Mouse (Mus musculus) intestine, embryonic 16.5 days (tissue): ENCODE measurements around the gene Gm8439. TPM values are rescaled to one million over a fixed set of nuclear protein-coding genes. Genes with fewer than 3 reads are reported as not detected.

Experiments used
- ATAC-seq: fragments of 200-750 bp; cut with Nextera tagmentation; 2 replicates; pipeline ENCODE4 v1.8.0; 2017; ENCODE audit warnings: moderate TSS enrichment, moderate library complexity
- H3K27ac ChIP-seq: fragments of 300-500 bp; sonication (generic); 2 replicates; pipeline ENCODE4 v1.5.1; 2014; ENCODE audit warnings: mild to moderate bottlenecking, low read length
- H3K27me3 ChIP-seq: fragments of 300-500 bp; sonication (generic); replicated peaks from 2 replicates; pipeline ENCODE4 v1.6.1; 2014; ENCODE audit warnings: low read length, control low read depth, mixed read lengths; ENCODE audit not compliant: control insufficient read depth, insufficient read depth
- H3K36me3 ChIP-seq: fragments of 300-500 bp; sonication (generic); 2 replicates; pipeline ENCODE4 v1.6.1; 2014; ENCODE audit warnings: low read length, control low read depth; ENCODE audit not compliant: control insufficient read depth, insufficient read depth
- H3K4me1 ChIP-seq: fragments of 300-500 bp; sonication (generic); 2 replicates; pipeline ENCODE4 v1.6.1; 2014; ENCODE audit warnings: low read length, control low read depth, mixed read lengths; ENCODE audit not compliant: control insufficient read depth, insufficient read depth
- H3K4me2 ChIP-seq: fragments of 300-500 bp; sonication (generic); 2 replicates; pipeline ENCODE4 v1.6.1; 2014; ENCODE audit warnings: low read depth, low read length, control low read depth
- H3K4me3 ChIP-seq: fragments of 300-500 bp; sonication (generic); 2 replicates; pipeline ENCODE4 v1.5.1; 2014; ENCODE audit warnings: mild to moderate bottlenecking, low read length
- H3K9ac ChIP-seq: fragments of 300-500 bp; sonication (generic); 2 replicates; pipeline ENCODE4 v1.6.1; 2014; ENCODE audit warnings: low read depth, low read length
- H3K9me3 ChIP-seq: fragments of 300-500 bp; sonication (generic); 2 replicates; pipeline ENCODE4 v1.6.1; 2016; ENCODE audit warnings: low read length, control low read depth; ENCODE audit not compliant: control insufficient read depth
- WGBS: fragments of 180-500 bp; shearing (Covaris S2); extraction: QIAGEN DNeasy Blood & Tissue Kit; methylation state at CpG from one replicate; pipeline ENCODE4 v1.1.7; 2014; 5-methylcytosine and 5-hydroxymethylcytosine counted together
- polyA plus RNA-seq: library from polyadenylated mRNA; unstranded; fragments of >200 nt; fragmentation: Nextera tagmentation; extraction: Ambion mirVana; gene quantifications from 2 replicates; pipeline ENCODE4 v1.2.1, GENCODE M21; 2015

Gm8439 gene
- not detected in 2 replicates for polyA plus RNA-seq

GRCm38 (mm10) chr4:120588445-120588844, at the start of gene Gm8439:
Gene Gm8439, plus strand, starts transcription at chr4:120588745.
- WGBS: 28% methylated on average over 4 of the region's 4 CpGs
- Histone ChIP-seq H3K9me3 (no peaks in the 10 kb centered on the region), H3K27me3 (no peaks in the 10 kb centered on the region), H3K4me3 (no peak within 1 kb of the TSS), H3K9ac (no peak within 1 kb of the TSS), H3K4me2 (no peak within 1 kb of the TSS), H3K4me1 (peaks cover 3% of the 10 kb centered on the region; the same call in 1 of the 2 replicates), H3K27ac (no peak within 1 kb of the TSS), H3K36me3 (no peaks in the 10 kb centered on the region)
- no peak for ATAC-seq

DNA sequence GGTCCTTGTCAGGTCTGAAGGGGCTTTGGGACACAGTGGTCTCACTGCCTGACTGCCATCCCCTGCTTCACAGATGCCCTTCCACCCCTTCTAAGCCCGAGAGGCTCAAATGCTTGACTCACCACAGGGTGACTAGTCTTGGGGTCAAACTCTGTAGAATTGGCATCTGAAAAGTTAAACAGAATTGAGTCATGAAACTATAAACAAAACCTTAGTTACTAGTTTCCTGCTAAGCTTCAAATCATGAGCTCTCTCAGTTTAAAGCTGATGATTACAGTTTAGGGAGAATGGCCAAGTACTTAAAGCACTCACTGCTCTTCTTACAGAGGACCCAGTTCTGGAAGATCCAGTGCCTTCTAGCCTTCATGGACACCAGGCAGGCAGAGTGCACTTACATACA, 43.6 kb upstream of the Gm8439 start:
- Histone ChIP-seq H3K36me3 (peaks cover 28% of the 10 kb centered on the region), H3K4me3 (no peak overlapping the region), H3K9me3 (no peaks in the 10 kb centered on the region), H3K27me3 (no peaks in the 10 kb centered on the region), H3K27ac (no peak overlapping the region), H3K4me2 (no peak overlapping the region), H3K9ac (no peak overlapping the region), H3K4me1 (no peaks in the 10 kb centered on the region)
- WGBS: 85% methylated on average over 1 of the region's 1 CpGs
- no peak for ATAC-seq

GRCm38 (mm10) chr4:120556592-120556991, 32.0 kb upstream of the Gm8439 start:
- no peak overlapping the region for H3K4me2 ChIP-seq
- H3K27me3 ChIP-seq: no peaks in the 10 kb centered on the region
- no peaks in the 10 kb centered on the region for H3K9me3 ChIP-seq
- no peak overlapping the region for H3K4me3 ChIP-seq
- 91% methylated on average over 6 of the region's 6 CpGs for WGBS
- no peaks in the 10 kb centered on the region for H3K4me1 ChIP-seq
- H3K36me3 ChIP-seq: peaks cover 12% of the 10 kb centered on the region
- no peak for ATAC-seq
- no peak overlapping the region for H3K9ac ChIP-seq
- H3K27ac ChIP-seq: no peak overlapping the region

GRCm38 (mm10) chr4:120565726-120566125, 22.8 kb upstream of the Gm8439 start:
- Histone ChIP-seq H3K27me3 (no peaks in the 10 kb centered on the region), H3K4me1 (peaks cover 17% of the 10 kb centered on the region), H3K9me3 (no peaks in the 10 kb centered on the region), H3K9ac (no peak overlapping the region), H3K27ac (no peak overlapping the region), H3K4me2 (no peak overlapping the region), H3K4me3 (no peak overlapping the region), H3K36me3 (no peaks in the 10 kb centered on the region)
- ATAC-seq: no peak
- 89% methylated on average over 2 of the region's 2 CpGs for WGBS

DNA sequence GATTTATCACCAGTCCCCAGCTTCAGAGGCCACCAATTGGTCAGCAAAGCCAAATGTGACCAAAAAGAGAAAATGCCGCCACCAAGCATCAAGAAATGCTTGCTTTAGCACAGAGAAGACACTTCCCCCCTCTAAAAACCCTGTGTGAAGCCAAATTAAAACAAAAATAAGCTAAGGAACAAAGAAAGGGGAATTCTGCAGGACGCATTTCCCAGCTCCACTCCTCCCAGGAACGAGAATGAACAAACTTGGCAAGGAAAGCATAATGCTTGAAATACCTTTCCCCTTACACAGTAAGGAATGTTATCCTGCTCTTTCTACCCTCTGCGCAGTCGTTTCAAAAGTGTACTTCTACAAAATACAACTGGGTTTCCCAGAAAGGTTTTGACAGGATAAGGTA, 20.5 kb upstream of the Gm8439 start:
- H3K9ac ChIP-seq: peak overlapping the region; percentile 51
- H3K4me3 ChIP-seq: peak overlapping the region; percentile 21; the same call in 1 of the 2 replicates
- no peaks in the 10 kb centered on the region for H3K36me3 ChIP-seq
- peaks cover 26% of the 10 kb centered on the region for H3K4me1 ChIP-seq
- peak overlapping the region; percentile 85 for H3K27ac ChIP-seq
- H3K27me3 ChIP-seq: no peaks in the 10 kb centered on the region
- ATAC-seq: no peak
- WGBS: 36% methylated on average over 5 of the region's 5 CpGs
- H3K9me3 ChIP-seq: no peaks in the 10 kb centered on the region
- H3K4me2 ChIP-seq: peak overlapping the region; percentile 47

GRCm38 (mm10) chr4:120569025-120569424, 19.5 kb upstream of the Gm8439 start:
- peaks cover 26% of the 10 kb centered on the region for H3K4me1 ChIP-seq
- peak overlapping the region; percentile 77 for H3K4me2 ChIP-seq
- peak overlapping the region; percentile 89 for H3K4me3 ChIP-seq
- ATAC-seq: no peak
- H3K27me3 ChIP-seq: no peaks in the 10 kb centered on the region
- 10% methylated on average over 4 of the region's 4 CpGs for WGBS
- H3K9me3 ChIP-seq: no peaks in the 10 kb centered on the region
- H3K36me3 ChIP-seq: no peaks in the 10 kb centered on the region
- peak overlapping the region; percentile 93 for H3K27ac ChIP-seq
- H3K9ac ChIP-seq: peak overlapping the region; percentile 92

- WGBS: under 1% methylated on average over 96 of the region's 97 CpGs
- H3K4me3 ChIP-seq: peak within 1 kb of the TSS; percentile 89
- H3K9ac ChIP-seq: peak within 1 kb of the TSS; percentile 92
- H3K27ac ChIP-seq: peak within 1 kb of the TSS; percentile 93
- no peaks in the 10 kb centered on the region for H3K36me3 ChIP-seq
- peaks cover 26% of the 10 kb centered on the region for H3K4me1 ChIP-seq
- peak; percentile 98 for ATAC-seq
- H3K4me2 ChIP-seq: peak within 1 kb of the TSS; percentile 80
- H3K27me3 ChIP-seq: no peaks in the 10 kb centered on the region
- H3K9me3 ChIP-seq: no peaks in the 10 kb centered on the region
Measured at GRCm38 (mm10) chr4:120569486-120570437, 18.8 kb upstream of the Gm8439 start, which contains the start of gene Ctps. Gene Ctps, minus strand, starts transcription at chr4:120570276.

- Histone ChIP-seq H3K27ac (peak overlapping the region; percentile 93), H3K4me3 (peak overlapping the region; percentile 89), H3K27me3 (no peaks in the 10 kb centered on the region), H3K9me3 (no peaks in the 10 kb centered on the region), H3K4me2 (peak overlapping the region; percentile 80), H3K9ac (peak overlapping the region; percentile 92), H3K36me3 (no peaks in the 10 kb centered on the region), H3K4me1 (peaks cover 26% of the 10 kb centered on the region)
- ATAC-seq: peak; percentile 69
- WGBS: under 1% methylated on average over 27 of the region's 27 CpGs
Measured at GRCm38 (mm10) chr4:120570438-120571069, 18.0 kb upstream of the Gm8439 start.

DNA sequence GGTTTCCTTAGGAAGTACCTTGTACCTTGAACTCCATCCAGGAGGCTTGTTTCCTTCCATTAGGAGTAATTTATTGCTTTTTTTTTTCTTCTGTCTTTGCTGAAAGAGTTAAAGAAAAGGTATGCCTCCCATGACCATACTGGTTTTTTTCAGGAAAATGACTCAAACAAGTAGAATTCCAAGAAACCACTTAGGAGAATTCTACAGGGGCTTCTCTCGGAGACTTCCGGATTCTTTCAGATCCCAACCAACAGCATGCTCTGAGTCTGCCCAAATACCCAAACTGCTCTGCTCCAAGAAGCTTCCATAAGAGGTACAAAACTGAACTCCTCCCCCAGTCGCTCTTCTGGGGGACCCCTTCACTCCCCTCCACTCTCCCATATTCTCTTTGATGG, 17.5 kb upstream of the Gm8439 start:
- Histone ChIP-seq H3K4me3 (peak overlapping the region; percentile 89), H3K9ac (peak overlapping the region; percentile 92; the same call in 1 of the 2 replicates), H3K9me3 (no peaks in the 10 kb centered on the region), H3K27ac (peak overlapping the region; percentile 93), H3K36me3 (no peaks in the 10 kb centered on the region), H3K4me2 (peak overlapping the region; percentile 80), H3K27me3 (no peaks in the 10 kb centered on the region), H3K4me1 (peaks cover 26% of the 10 kb centered on the region)
- no peak for ATAC-seq
- WGBS: 47% methylated on average over 3 of the region's 3 CpGs
